Mouse (Mus musculus) lung, postnatal 0 days (tissue): ENCODE results near the gene Fam196b. TPM values are rescaled to one million over a fixed set of nuclear protein-coding genes. Genes with fewer than 3 reads are reported as not detected.
A peak's percentile ranks its signal among the peaks of the same experiment; 100 is the strongest.

Experiments used
- ATAC-seq: fragments of 200-750 bp; cut with Nextera tagmentation; 2 replicates; pipeline ENCODE4 v1.8.0; 2017; ENCODE audit warnings: moderate library complexity
- DNase-seq: peaks from one replicate; pipeline ENCODE4 v3.0.0-alpha.2; 2016; ENCODE audit warnings: low spot score
- H3K27ac ChIP-seq: fragments of 300-500 bp; sonication (generic); 2 replicates; pipeline ENCODE4 v1.5.1; 2014; ENCODE audit warnings: antibody characterized with exemption, mild to moderate bottlenecking, low read length, mixed read lengths
- H3K27me3 ChIP-seq: fragments of 300-500 bp; sonication (generic); replicated peaks from 2 replicates; pipeline ENCODE4 v1.6.1; 2014; ENCODE audit warnings: low read length, mixed read lengths; ENCODE audit not compliant: insufficient read depth
- H3K36me3 ChIP-seq: fragments of 300-500 bp; sonication (generic); 2 replicates; pipeline ENCODE4 v1.6.1; 2014; ENCODE audit warnings: low read length, mixed read lengths; ENCODE audit not compliant: insufficient read depth
- H3K4me1 ChIP-seq: fragments of 300-500 bp; sonication (generic); 2 replicates; pipeline ENCODE4 v1.6.1; 2014; ENCODE audit warnings: antibody characterized with exemption, low read depth, low read length, mixed read lengths; ENCODE audit not compliant: insufficient read depth
- H3K4me2 ChIP-seq: fragments of 300-500 bp; sonication (generic); replicated peaks from 2 replicates; pipeline ENCODE4 v1.6.1; 2014; ENCODE audit warnings: low read depth, mild to moderate bottlenecking, low read length, moderate library complexity, mixed read lengths
- H3K4me3 ChIP-seq: fragments of 300-500 bp; sonication (generic); 2 replicates; pipeline ENCODE4 v1.5.1; 2014; ENCODE audit warnings: low read depth, low read length
- H3K9ac ChIP-seq: fragments of 300-500 bp; sonication (generic); replicated peaks from 2 replicates; pipeline ENCODE4 v1.6.1; 2014; ENCODE audit warnings: low read depth, mild to moderate bottlenecking
- H3K9me3 ChIP-seq: fragments of 300-500 bp; sonication (generic); 2 replicates; pipeline ENCODE4 v1.6.1; 2016; ENCODE audit warnings: low read length, mixed read lengths
- CTCF ChIP-seq: IDR thresholded peaks from 2 replicates; pipeline ENCODE4 v1.5.1; 2016; ENCODE audit warnings: antibody characterized with exemption, mild to moderate bottlenecking
- EP300 ChIP-seq: IDR thresholded peaks from 2 replicates; pipeline ENCODE4 v1.6.1; 2016; ENCODE audit warnings: antibody characterized with exemption, mild to moderate bottlenecking, control low read depth
- WGBS: fragments of 180-500 bp; shearing (Covaris S2); extraction: QIAGEN DNeasy Blood & Tissue Kit; methylation state at CpG from one replicate; pipeline ENCODE4 v1.1.7; 2014; 5-methylcytosine and 5-hydroxymethylcytosine counted together
- polyA plus RNA-seq: library from polyadenylated mRNA; unstranded; fragments of >200 nt; fragmentation: Nextera tagmentation; extraction: Ambion mirVana; gene quantifications from 2 replicates; pipeline ENCODE4 v1.2.1, GENCODE M21; 2015

Fam196b gene
- polyA plus RNA-seq, 1 experiment from 2014 or later = 0.08 TPM

DNA sequence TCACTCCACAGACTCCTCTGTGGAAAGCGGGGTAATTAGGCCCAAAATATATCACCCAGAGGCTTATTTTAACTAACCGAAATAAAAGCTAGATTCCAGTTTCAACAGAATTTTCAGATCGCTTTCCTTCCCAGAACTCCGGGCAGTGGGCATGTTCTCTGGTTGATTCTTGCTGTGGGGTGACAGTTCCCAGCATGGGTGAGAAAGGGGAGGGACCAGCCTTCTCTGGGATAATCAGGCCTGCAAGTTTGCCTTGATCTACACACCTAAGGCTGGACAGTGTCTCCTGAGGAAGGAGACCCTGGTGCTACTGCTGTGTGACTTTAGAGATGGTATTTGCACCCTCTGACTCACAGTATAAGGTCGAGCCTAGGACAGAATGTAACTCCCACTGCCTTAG, 116.7 kb downstream of the Fam196b start:
- ATAC-seq = no peak
- no peak for TF ChIP-seq CTCF
- no peak for TF ChIP-seq EP300
- H3K36me3 ChIP-seq = no peaks in the 10 kb centered on the region
- H3K27me3 ChIP-seq = no peaks in the 10 kb centered on the region
- WGBS = 42% methylated on average over 5 of the region's 5 CpGs
- H3K4me1 ChIP-seq = no peaks in the 10 kb centered on the region
- H3K9me3 ChIP-seq = no peaks in the 10 kb centered on the region
- no peak overlapping the region for H3K4me3 ChIP-seq
- no peak overlapping the region for H3K9ac ChIP-seq
- no peak for DNase-seq
- H3K27ac ChIP-seq = no peak overlapping the region
- no peak overlapping the region for H3K4me2 ChIP-seq

DNA sequence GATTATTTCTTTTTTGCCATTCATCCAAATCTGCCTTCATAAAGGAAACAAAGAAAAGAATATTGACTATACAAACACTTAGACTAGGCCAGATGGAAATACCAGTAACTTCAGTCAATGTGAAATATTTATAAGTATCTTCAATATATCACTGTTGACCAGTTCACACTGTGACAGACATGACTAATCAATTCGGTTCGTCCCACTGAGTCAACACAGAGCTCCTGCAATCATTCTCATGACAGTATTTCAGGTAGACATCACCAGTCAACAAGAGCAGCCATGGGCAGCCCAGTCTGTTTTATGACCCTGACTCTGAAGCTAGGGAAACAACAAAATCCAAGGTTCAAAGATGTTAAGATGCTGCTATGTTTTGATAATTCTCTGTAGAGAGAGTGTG, 117.4 kb downstream of the Fam196b start:
- no peak overlapping the region for H3K9ac ChIP-seq
- H3K36me3 ChIP-seq = no peaks in the 10 kb centered on the region
- no peak overlapping the region for H3K27ac ChIP-seq
- H3K9me3 ChIP-seq = no peaks in the 10 kb centered on the region
- H3K4me3 ChIP-seq = no peak overlapping the region
- WGBS = 73% methylated on average over 2 of the region's 2 CpGs
- H3K4me1 ChIP-seq = no peaks in the 10 kb centered on the region
- H3K4me2 ChIP-seq = no peak overlapping the region
- no peak for DNase-seq
- no peak for TF ChIP-seq EP300
- no peak for TF ChIP-seq CTCF
- ATAC-seq = no peak
- H3K27me3 ChIP-seq = no peaks in the 10 kb centered on the region

DNA sequence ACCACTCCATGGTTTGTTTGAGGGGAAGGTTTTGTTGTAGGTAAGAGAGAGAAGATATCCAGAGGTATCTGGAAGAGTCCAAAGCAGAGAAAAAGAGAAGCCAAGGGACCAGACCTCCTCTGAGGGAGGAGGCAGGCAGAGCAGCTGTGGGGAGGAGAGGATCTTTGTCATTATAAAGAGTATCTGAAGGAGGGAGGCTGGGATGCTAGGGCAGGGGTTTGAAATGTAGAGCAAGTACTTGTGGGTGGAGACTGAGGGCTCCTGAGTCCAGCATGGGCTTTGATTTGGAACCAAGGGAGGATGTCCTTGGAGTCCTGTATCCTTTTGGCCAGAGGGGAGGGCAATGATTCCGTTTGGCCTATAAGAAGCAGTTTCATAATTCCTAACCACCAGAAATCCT, 122.8 kb downstream of the Fam196b start:
- Histone ChIP-seq H3K36me3 (no peaks in the 10 kb centered on the region), H3K4me1 (no peaks in the 10 kb centered on the region), H3K4me3 (no peak overlapping the region), H3K9me3 (no peaks in the 10 kb centered on the region), H3K27me3 (no peaks in the 10 kb centered on the region), H3K27ac (no peak overlapping the region), H3K9ac (no peak overlapping the region), H3K4me2 (no peak overlapping the region)
- 71% methylated on average over 1 of the region's 1 CpGs for WGBS
- ATAC-seq (no peak), DNase-seq (no peak)
- TF ChIP-seq CTCF (no peak), EP300 (no peak)

DNA sequence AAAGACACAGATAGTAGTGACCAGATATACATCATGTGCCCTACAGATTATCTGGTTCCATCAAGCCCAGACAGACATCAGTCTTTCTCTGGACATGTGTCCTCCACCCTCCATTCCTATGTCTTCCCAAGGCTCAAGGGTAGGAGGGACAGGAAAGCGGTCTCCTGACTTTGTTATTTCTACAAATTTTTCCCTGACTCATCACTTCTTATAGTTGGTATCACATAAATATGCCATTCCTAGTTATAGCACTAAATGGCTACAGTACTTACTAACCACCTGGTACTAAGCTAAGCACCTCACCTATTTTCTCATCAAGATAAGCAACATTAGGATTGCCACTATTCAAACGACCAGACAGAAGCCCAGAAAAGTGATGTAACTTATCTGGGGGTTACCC, 123.8 kb downstream of the Fam196b start:
- Histone ChIP-seq H3K36me3 (no peaks in the 10 kb centered on the region), H3K9ac (no peak overlapping the region), H3K9me3 (no peaks in the 10 kb centered on the region), H3K27ac (no peak overlapping the region), H3K4me1 (no peaks in the 10 kb centered on the region), H3K27me3 (no peaks in the 10 kb centered on the region), H3K4me3 (no peak overlapping the region), H3K4me2 (no peak overlapping the region)
- ATAC-seq (no peak), DNase-seq (no peak)
- WGBS = 58% methylated on average over 2 of the region's 2 CpGs
- TF ChIP-seq CTCF (no peak), EP300 (no peak)

DNA sequence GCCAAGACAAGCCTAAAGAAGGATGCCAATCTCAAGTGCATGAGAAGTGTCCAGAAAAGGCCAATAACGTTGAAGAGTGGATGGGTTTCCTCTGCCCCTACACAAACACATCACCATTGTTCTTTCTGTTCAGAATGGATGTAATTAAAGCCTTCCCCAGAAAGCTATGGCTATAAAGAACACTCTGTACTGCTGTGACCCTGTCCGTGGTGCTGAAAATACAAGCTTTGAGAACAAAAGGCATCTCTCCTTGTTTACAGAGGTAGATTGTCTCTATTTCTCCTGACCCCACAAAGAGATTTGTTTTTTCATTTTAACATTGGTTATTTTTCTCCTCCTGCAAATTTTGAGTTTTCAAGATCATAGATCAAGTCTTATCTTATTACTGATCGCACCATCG, 133.3 kb downstream of the Fam196b start:
- H3K27ac ChIP-seq = no peak overlapping the region
- H3K4me2 ChIP-seq = no peak overlapping the region
- H3K4me1 ChIP-seq = no peaks in the 10 kb centered on the region
- no peaks in the 10 kb centered on the region for H3K36me3 ChIP-seq
- ATAC-seq (no peak), DNase-seq (peak; percentile 53)
- no peaks in the 10 kb centered on the region for H3K9me3 ChIP-seq
- no peaks in the 10 kb centered on the region for H3K27me3 ChIP-seq
- no peak for TF ChIP-seq EP300
- TF ChIP-seq CTCF = no peak
- no peak overlapping the region for H3K4me3 ChIP-seq
- 48% methylated on average over 4 of the region's 4 CpGs for WGBS
- H3K9ac ChIP-seq = no peak overlapping the region

DNA sequence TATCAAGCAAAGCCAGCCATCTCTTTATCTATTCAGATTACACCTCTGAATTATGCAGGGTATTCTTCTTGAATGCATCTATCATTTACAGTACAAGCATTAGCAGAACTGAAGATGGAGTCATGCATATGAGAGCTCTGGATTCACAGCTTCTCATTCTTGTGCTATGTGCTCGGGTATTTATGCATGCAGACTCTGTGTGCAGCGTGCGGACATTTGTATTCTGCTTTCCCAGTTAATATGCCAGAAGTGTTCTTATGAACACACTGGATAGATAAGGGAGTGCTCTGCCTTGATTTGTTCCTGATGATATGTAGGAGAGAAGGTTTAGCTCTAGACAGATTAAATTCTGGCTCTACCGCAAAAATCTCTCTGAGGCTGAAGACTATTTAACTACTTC, 135.3 kb downstream of the Fam196b start:
- TF ChIP-seq CTCF (no peak), EP300 (no peak)
- ATAC-seq = no peak
- H3K4me1 ChIP-seq = no peaks in the 10 kb centered on the region

DNA sequence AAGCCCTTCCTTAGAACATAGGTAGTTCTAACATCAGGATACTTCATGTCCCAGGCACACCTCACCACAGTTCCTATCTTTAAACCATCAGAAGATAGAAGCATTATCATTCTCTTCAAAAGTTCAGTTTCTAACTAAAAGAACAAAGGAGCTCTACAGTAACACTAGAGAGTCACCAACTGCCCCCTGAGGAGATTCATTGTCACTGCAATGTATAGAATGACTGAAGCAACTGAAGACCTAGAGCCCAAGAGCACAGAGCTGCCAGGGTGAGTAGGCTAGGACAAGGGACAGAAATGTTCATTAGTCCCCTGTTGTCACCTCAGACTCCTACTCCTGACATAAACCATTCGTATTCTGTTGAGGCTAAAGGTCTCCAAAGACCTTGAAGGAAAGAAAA, 152.4 kb downstream of the Fam196b start:
- H3K36me3 ChIP-seq = no peaks in the 10 kb centered on the region
- H3K9me3 ChIP-seq = no peaks in the 10 kb centered on the region
- 68% methylated on average over 1 of the region's 1 CpGs for WGBS
- H3K27ac ChIP-seq = no peak overlapping the region
- no peak overlapping the region for H3K9ac ChIP-seq
- no peak for TF ChIP-seq EP300
- no peak for TF ChIP-seq CTCF
- H3K4me3 ChIP-seq = no peak overlapping the region
- no peak overlapping the region for H3K4me2 ChIP-seq
- H3K27me3 ChIP-seq = no peaks in the 10 kb centered on the region
- DNase-seq (no peak), ATAC-seq (no peak)
- no peaks in the 10 kb centered on the region for H3K4me1 ChIP-seq

More for the DNA sequence above, 135.3 kb downstream of the Fam196b start:
- Histone ChIP-seq H3K4me2 (no peak overlapping the region), H3K4me3 (no peak overlapping the region), H3K27ac (no peak overlapping the region), H3K36me3 (no peaks in the 10 kb centered on the region), H3K9ac (no peak overlapping the region), H3K9me3 (no peaks in the 10 kb centered on the region), H3K27me3 (no peaks in the 10 kb centered on the region)
- no peak for DNase-seq
- WGBS = 85% methylated on average over 4 of the region's 4 CpGs
